Mouse (Mus musculus) neural tube, embryonic 12.5 days (tissue): ENCODE data around the gene Usp2. TPM values are rescaled to one million over a fixed set of nuclear protein-coding genes. Genes with fewer than 3 reads are reported as not detected.

Experiments
- ATAC-seq: fragments of 200-750 bp; cut with Nextera tagmentation; 2 replicates; pipeline ENCODE4 v1.8.0; 2017; ENCODE audit warnings: low read depth, mild to moderate bottlenecking, moderate TSS enrichment, moderate library complexity; ENCODE audit not compliant: low FRiP score
- H3K27ac ChIP-seq: fragments of 300-500 bp; sonication (generic); 2 replicates; pipeline ENCODE4 v1.5.1; 2016
- H3K27me3 ChIP-seq: fragments of 300-500 bp; sonication (generic); replicated peaks from 2 replicates; pipeline ENCODE4 v1.6.1; 2016; ENCODE audit warnings: mild to moderate bottlenecking
- H3K36me3 ChIP-seq: fragments of 300-500 bp; sonication (generic); 2 replicates; pipeline ENCODE4 v1.6.1; 2016; ENCODE audit warnings: mild to moderate bottlenecking
- H3K4me1 ChIP-seq: fragments of 300-500 bp; sonication (generic); 2 replicates; pipeline ENCODE4 v1.6.1; 2016
- H3K4me2 ChIP-seq: fragments of 300-500 bp; sonication (generic); replicated peaks from 2 replicates; pipeline ENCODE4 v1.6.1; 2016; ENCODE audit warnings: mild to moderate bottlenecking
- H3K4me3 ChIP-seq: fragments of 300-500 bp; sonication (generic); 2 replicates; pipeline ENCODE4 v1.5.1; 2016
- H3K9ac ChIP-seq: fragments of 300-500 bp; sonication (generic); 2 replicates; pipeline ENCODE4 v1.6.1; 2016; ENCODE audit warnings: mild to moderate bottlenecking
- H3K9me3 ChIP-seq: fragments of 300-500 bp; sonication (generic); 2 replicates; pipeline ENCODE4 v1.6.1; 2016; ENCODE audit warnings: mild to moderate bottlenecking
- WGBS: fragments of 180-500 bp; shearing (Covaris S2); methylation state at CpG from one replicate; pipeline ENCODE4 v1.1.7; 2016; 5-methylcytosine and 5-hydroxymethylcytosine counted together
- polyA plus RNA-seq: library from polyadenylated mRNA; unstranded; fragments of >200 nt; fragmentation: Nextera tagmentation; extraction: Ambion mirVana; gene quantifications from 2 replicates; pipeline ENCODE4 v1.2.1, GENCODE M21; 2016

Gene Usp2
- polyA plus RNA-seq, 1 experiment from 2014 or later, result 9.3 TPM

- Histone ChIP-seq H3K4me2 (no peak overlapping the region), H3K4me3 (no peak overlapping the region), H3K9ac (no peak overlapping the region), H3K9me3 (no peaks in the 10 kb centered on the region), H3K36me3 (peaks cover 9% of the 10 kb centered on the region; the same call in 1 of the 2 replicates), H3K4me1 (peaks cover 23% of the 10 kb centered on the region), H3K27ac (no peak overlapping the region), H3K27me3 (peaks cover 35% of the 10 kb centered on the region)
- ATAC-seq, result no peak
- WGBS, result 64% methylated on average over 12 of the region's 12 CpGs
Measured at GRCm38 (mm10) chr9:44088877-44089608, 22.2 kb downstream of the Usp2 start.

- Histone ChIP-seq H3K9me3 (no peaks in the 10 kb centered on the region), H3K9ac (no peak overlapping the region), H3K4me2 (peak overlapping the region; percentile 47), H3K36me3 (peaks cover 9% of the 10 kb centered on the region; the same call in 1 of the 2 replicates), H3K4me1 (peaks cover 5% of the 10 kb centered on the region; the same call in 1 of the 2 replicates), H3K27me3 (no peaks in the 10 kb centered on the region), H3K4me3 (no peak overlapping the region), H3K27ac (no peak overlapping the region)
- WGBS, result 32% methylated on average over 24 of the region's 24 CpGs
- peak; percentile 56; the same call in 1 of the 2 replicates for ATAC-seq
Measured at GRCm38 (mm10) chr9:44093612-44094503, 27.0 kb downstream of the Usp2 start.

GRCm38 (mm10) chr9:44094737-44095136, 27.9 kb downstream of the Usp2 start:
- Histone ChIP-seq H3K27me3 (no peaks in the 10 kb centered on the region), H3K9ac (no peak overlapping the region), H3K4me3 (no peak overlapping the region), H3K27ac (no peak overlapping the region), H3K4me1 (peaks cover 5% of the 10 kb centered on the region; the same call in 1 of the 2 replicates), H3K4me2 (no peak overlapping the region), H3K9me3 (no peaks in the 10 kb centered on the region), H3K36me3 (peaks cover 9% of the 10 kb centered on the region; the same call in 1 of the 2 replicates)
- 95% methylated on average over 3 of the region's 3 CpGs for WGBS
- no peak for ATAC-seq

- Histone ChIP-seq H3K27me3 (no peaks in the 10 kb centered on the region), H3K4me2 (no peak overlapping the region), H3K36me3 (peaks cover 9% of the 10 kb centered on the region; the same call in 1 of the 2 replicates), H3K4me1 (peaks cover 5% of the 10 kb centered on the region; the same call in 1 of the 2 replicates), H3K9me3 (no peaks in the 10 kb centered on the region), H3K4me3 (no peak overlapping the region), H3K27ac (no peak overlapping the region), H3K9ac (no peak overlapping the region)
- 91% methylated on average over 9 of the region's 9 CpGs for WGBS
- ATAC-seq, result no peak
Measured at GRCm38 (mm10) chr9:44095781-44096180, 29.0 kb downstream of the Usp2 start.

GRCm38 (mm10) chr9:44096536-44096935, 29.7 kb downstream of the Usp2 start:
- 22% methylated on average over 9 of the region's 9 CpGs for WGBS

GRCm38 (mm10) chr9:44101490-44101889, 34.7 kb downstream of the Usp2 start, which contains the start of gene Mfrp:
Gene Mfrp (plus strand): TSS chr9:44101729.
- Histone ChIP-seq H3K4me1 (peaks cover under 1% of the 10 kb centered on the region; the same call in 1 of the 2 replicates), H3K27me3 (no peaks in the 10 kb centered on the region), H3K4me2 (no peak within 1 kb of the TSS), H3K27ac (no peak within 1 kb of the TSS), H3K4me3 (no peak within 1 kb of the TSS), H3K36me3 (peaks cover 13% of the 10 kb centered on the region; the same call in 1 of the 2 replicates), H3K9me3 (no peaks in the 10 kb centered on the region), H3K9ac (no peak within 1 kb of the TSS)
- no peak for ATAC-seq
- 73% methylated on average over 9 of the region's 9 CpGs for WGBS

More at GRCm38 (mm10) chr9:44096536-44096935, 29.7 kb downstream of the Usp2 start:
- Histone ChIP-seq H3K4me3 (no peak overlapping the region), H3K9ac (no peak overlapping the region), H3K36me3 (peaks cover 3% of the 10 kb centered on the region; the same call in 1 of the 2 replicates), H3K27me3 (no peaks in the 10 kb centered on the region), H3K27ac (no peak overlapping the region), H3K4me1 (peaks cover 5% of the 10 kb centered on the region; the same call in 1 of the 2 replicates), H3K9me3 (no peaks in the 10 kb centered on the region), H3K4me2 (no peak overlapping the region)
- ATAC-seq, result peak; percentile 56; the same call in 1 of the 2 replicates

- Histone ChIP-seq H3K4me1 (peaks cover 33% of the 10 kb centered on the region), H3K9ac (no peak overlapping the region), H3K27me3 (no peaks in the 10 kb centered on the region), H3K4me2 (no peak overlapping the region), H3K9me3 (no peaks in the 10 kb centered on the region), H3K27ac (no peak overlapping the region), H3K4me3 (no peak overlapping the region), H3K36me3 (peaks cover 13% of the 10 kb centered on the region; the same call in 1 of the 2 replicates)
- 92% methylated on average over 7 of the region's 7 CpGs for WGBS
- ATAC-seq, result no peak
Measured at GRCm38 (mm10) chr9:44104881-44105280, 38.1 kb downstream of the Usp2 start.

- H3K4me1 ChIP-seq, result peaks cover 41% of the 10 kb centered on the region
- H3K4me2 ChIP-seq, result no peak overlapping the region
- no peak overlapping the region for H3K9ac ChIP-seq
- H3K4me3 ChIP-seq, result no peak overlapping the region
- H3K36me3 ChIP-seq, result peaks cover 18% of the 10 kb centered on the region
- WGBS, result 91% methylated on average over 10 of the region's 10 CpGs
- no peaks in the 10 kb centered on the region for H3K27me3 ChIP-seq
- no peaks in the 10 kb centered on the region for H3K9me3 ChIP-seq
- ATAC-seq, result no peak
- no peak overlapping the region for H3K27ac ChIP-seq
Measured at GRCm38 (mm10) chr9:44105781-44106180, 39.0 kb downstream of the Usp2 start.

- H3K9ac ChIP-seq, result no peak overlapping the region
- WGBS, result 96% methylated on average over 7 of the region's 7 CpGs
- H3K9me3 ChIP-seq, result no peaks in the 10 kb centered on the region
- H3K27me3 ChIP-seq, result no peaks in the 10 kb centered on the region
- H3K4me3 ChIP-seq, result no peak overlapping the region
- no peak overlapping the region for H3K27ac ChIP-seq
- H3K4me2 ChIP-seq, result no peak overlapping the region
- H3K4me1 ChIP-seq, result peaks cover 41% of the 10 kb centered on the region
- H3K36me3 ChIP-seq, result peaks cover 18% of the 10 kb centered on the region
- no peak for ATAC-seq
Measured at GRCm38 (mm10) chr9:44106182-44106581, 39.4 kb downstream of the Usp2 start.

GRCm38 (mm10) chr9:44106596-44106995, 39.8 kb downstream of the Usp2 start:
- Histone ChIP-seq H3K9me3 (no peaks in the 10 kb centered on the region), H3K4me3 (no peak overlapping the region), H3K4me1 (peaks cover 42% of the 10 kb centered on the region), H3K4me2 (peak overlapping the region; percentile 44), H3K27me3 (no peaks in the 10 kb centered on the region), H3K9ac (no peak overlapping the region), H3K27ac (no peak overlapping the region), H3K36me3 (peaks cover 18% of the 10 kb centered on the region)
- WGBS, result 90% methylated on average over 4 of the region's 4 CpGs
- ATAC-seq, result no peak

GRCm38 (mm10) chr9:44107110-44107509, 40.3 kb downstream of the Usp2 start, which contains the start of gene C1qtnf5:
Gene C1qtnf5 (plus strand): TSS chr9:44107245.
- Histone ChIP-seq H3K9ac (0 out of 2 replicates have a peak within 1 kb of the TSS, but pooled peaks have one; percentile 26), H3K9me3 (no peaks in the 10 kb centered on the region), H3K4me3 (no peak within 1 kb of the TSS), H3K4me2 (peak within 1 kb of the TSS; percentile 44), H3K27me3 (no peaks in the 10 kb centered on the region), H3K4me1 (peaks cover 46% of the 10 kb centered on the region), H3K27ac (no peak within 1 kb of the TSS), H3K36me3 (peaks cover 18% of the 10 kb centered on the region)
- ATAC-seq, result no peak
- 41% methylated on average over 8 of the region's 8 CpGs for WGBS
